Mouse (Mus musculus) ES-E14 (cell line): ENCODE data around the gene Gab1. TPM values are rescaled to one million over a fixed set of nuclear protein-coding genes. Genes with fewer than 3 reads are reported as not detected.

Experiments
- DNase-seq: peaks from one replicate; pipeline ENCODE4 v3.0.0-alpha.2; 2013; ENCODE audit warnings: low read depth, low spot score
- H3K27ac ChIP-seq: 2 replicates; pipeline ENCODE4 v1.5.1; 2012; ENCODE audit warnings: low read depth, mild to moderate bottlenecking, low read length, moderate library complexity, mixed read lengths; ENCODE audit not compliant: poor library complexity, insufficient read depth, severe bottlenecking
- H3K36me3 ChIP-seq: 2 replicates; pipeline ENCODE4 v1.6.1; 2012; ENCODE audit warnings: mild to moderate bottlenecking, low read length, moderate library complexity, mixed read lengths; ENCODE audit not compliant: control insufficient read depth, poor library complexity, insufficient read depth, severe bottlenecking
- H3K4me1 ChIP-seq, 2 experiments: fragments of 150-350 bp in 1 of 2; sonication (generic) in 1 of 2; 2 replicates each; pipeline ENCODE4 v1.6.1; 2012; ENCODE audit warnings: low read length in 2 of 2, mild to moderate bottlenecking in 1 of 2, mixed read lengths in 1 of 2; ENCODE audit not compliant: control insufficient read depth in 2 of 2, insufficient read depth in 2 of 2, poor library complexity in 1 of 2
- H3K4me3 ChIP-seq, 2 experiments: fragments of 150-350 bp in 1 of 2; sonication (generic) in 1 of 2; 2 replicates each; pipeline ENCODE4 v1.5.1; 2012; ENCODE audit warnings: low read length in 2 of 2, low read depth in 1 of 2, mild to moderate bottlenecking in 1 of 2, mixed read lengths in 1 of 2; ENCODE audit not compliant: insufficient read depth in 1 of 2, poor library complexity in 1 of 2, severe bottlenecking in 1 of 2
- H3K9ac ChIP-seq: 2 replicates; pipeline ENCODE4 v1.6.1; 2012; ENCODE audit warnings: low read depth, mild to moderate bottlenecking, low read length, mixed read lengths; ENCODE audit not compliant: poor library complexity, insufficient read depth, severe bottlenecking
- H3K9me3 ChIP-seq: fragments of 150-350 bp; sonication (generic); 2 replicates; pipeline ENCODE4 v1.6.1; 2012; ENCODE audit warnings: low read depth, mild to moderate bottlenecking, low read length; ENCODE audit not compliant: control insufficient read depth, insufficient read depth
- CHD2 ChIP-seq: IDR thresholded peaks from 2 replicates; pipeline ENCODE4 v1.6.1; 2014; ENCODE audit warnings: mild to moderate bottlenecking, low read depth, low read length, inconsistent platforms
- HCFC1 ChIP-seq: IDR thresholded peaks from 2 replicates; pipeline ENCODE4 v1.6.1; 2012; ENCODE audit warnings: low read length, inconsistent platforms, borderline replicate concordance; ENCODE audit not compliant: insufficient read depth
- MAFK ChIP-seq: IDR thresholded peaks from 2 replicates; pipeline ENCODE4 v1.6.1; 2014; ENCODE audit warnings: mild to moderate bottlenecking, low read depth, low read length, inconsistent platforms; ENCODE audit not compliant: insufficient read depth
- ZC3H11A ChIP-seq: IDR thresholded peaks from 2 replicates; pipeline ENCODE4 v1.6.1; 2012; ENCODE audit warnings: low read depth, mild to moderate bottlenecking, inconsistent platforms, low read length, borderline replicate concordance
- ZNF384 ChIP-seq: IDR thresholded peaks from 2 replicates; pipeline ENCODE4 v1.6.1; 2012; ENCODE audit warnings: low read depth, low read length, inconsistent platforms
- in situ Hi-C, 2 experiments: fragments of 600-800 bp; cut with MboI; formaldehyde crosslinking; loops; one replicate each; pipeline ENCODE4 v1.15.1; 2025; ENCODE audit warnings: low sequenced_read_pairs in 2 of 2, inconsistent platforms in 1 of 2; ENCODE audit not compliant: unreplicated experiment in 2 of 2
- total RNA-seq: library from RNA; depleted of rRNA; stranded (reverse); fragments of 300-350 nt; gene quantifications from 2 replicates; pipeline ENCODE4 v1.2.3, GENCODE M21; 2012

The Gab1 gene
- total RNA-seq, 1 experiment = 70.9 TPM

GRCm38 (mm10) chr8:80875537-80875936 lies 4.8 kb downstream of the Gab1 start:
- Histone ChIP-seq H3K4me1 (peaks cover 0 to 8% of the 10 kb centered on the region in 2 experiments; a peak in 2 of 4 replicates), H3K4me3 (no peak overlapping the region), H3K27ac (no peak overlapping the region), H3K9me3 (no peaks in the 10 kb centered on the region), H3K36me3 (no peaks in the 10 kb centered on the region), H3K9ac (no peak overlapping the region)
- DNase-seq = no peak
- in situ Hi-C loops = no loop called here
- TF ChIP-seq CHD2 = no peak
- TF ChIP-seq ZNF384 = no peak
- no peak for TF ChIP-seq ZC3H11A
- TF ChIP-seq MAFK = no peak
- no peak for TF ChIP-seq HCFC1

- no peak for DNase-seq
- Histone ChIP-seq H3K9me3 (no peaks in the 10 kb centered on the region), H3K9ac (no peak overlapping the region), H3K36me3 (no peaks in the 10 kb centered on the region), H3K27ac (no peak overlapping the region), H3K4me3 (0 out of 4 replicates have a peak overlapping the region, but pooled peaks of 1 of the 2 experiments have one; percentile 23), H3K4me1 (peaks cover 0 to 13% of the 10 kb centered on the region in 2 experiments; a peak in 3 of 4 replicates)
- in situ Hi-C loops = no loop called here
- no peak for TF ChIP-seq MAFK
- no peak for TF ChIP-seq HCFC1
- no peak for TF ChIP-seq ZNF384
- TF ChIP-seq ZC3H11A = no peak
- TF ChIP-seq CHD2 = no peak
Measured at GRCm38 (mm10) chr8:80873723-80874427, 6.4 kb downstream of the Gab1 start.

GRCm38 (mm10) chr8:80872688-80873087 lies 7.6 kb downstream of the Gab1 start:
- no peak for TF ChIP-seq CHD2
- TF ChIP-seq MAFK = no peak
- no peak for TF ChIP-seq ZC3H11A
- TF ChIP-seq ZNF384 = no peak
- TF ChIP-seq HCFC1 = no peak
- no peak for DNase-seq
- H3K4me1 ChIP-seq = peaks cover 0 to 16% of the 10 kb centered on the region in 2 experiments; a peak in 3 of 4 replicates
- no peak overlapping the region for H3K4me3 ChIP-seq
- no peak overlapping the region for H3K27ac ChIP-seq
- no peak overlapping the region for H3K9ac ChIP-seq
- in situ Hi-C loops = no loop called here
- H3K9me3 ChIP-seq = no peaks in the 10 kb centered on the region
- no peaks in the 10 kb centered on the region for H3K36me3 ChIP-seq

- H3K27ac ChIP-seq = no peak overlapping the region
- no peak overlapping the region for H3K4me3 ChIP-seq
- no peaks in the 10 kb centered on the region for H3K36me3 ChIP-seq
- in situ Hi-C loops = no loop called here
- no peak overlapping the region for H3K9ac ChIP-seq
- no peaks in the 10 kb centered on the region for H3K9me3 ChIP-seq
- DNase-seq = no peak
- H3K4me1 ChIP-seq = peaks cover 0 to 17% of the 10 kb centered on the region in 2 experiments; a peak in 3 of 4 replicates
- TF ChIP-seq CHD2 (no peak), ZNF384 (no peak), HCFC1 (no peak), MAFK (no peak), ZC3H11A (no peak)
Measured at GRCm38 (mm10) chr8:80871400-80871799, 8.9 kb downstream of the Gab1 start.
